Mouse (Mus musculus) hindbrain, embryonic 15.5 days (tissue): Measurements from ENCODE around the gene Fth1. TPM values are rescaled to one million over a fixed set of nuclear protein-coding genes. Genes with fewer than 3 reads are reported as not detected.

Experiments used
- ATAC-seq: fragments of 200-750 bp; cut with Nextera tagmentation; 2 replicates; pipeline ENCODE4 v1.8.0; 2017; ENCODE audit warnings: low read depth, moderate number of reproducible peaks, moderate TSS enrichment; ENCODE audit not compliant: low FRiP score
- H3K27ac ChIP-seq: fragments of 300-500 bp; sonication (generic); replicated peaks from 2 replicates; pipeline ENCODE4 v1.5.1; 2015; ENCODE audit warnings: mild to moderate bottlenecking, inconsistent platforms
- H3K27me3 ChIP-seq: fragments of 300-500 bp; sonication (generic); 2 replicates; pipeline ENCODE4 v1.6.1; 2015; ENCODE audit warnings: control low read depth, inconsistent platforms
- H3K36me3 ChIP-seq: fragments of 300-500 bp; sonication (generic); 2 replicates; pipeline ENCODE4 v1.6.1; 2015; ENCODE audit warnings: control low read depth, inconsistent platforms
- H3K4me1 ChIP-seq: fragments of 300-500 bp; sonication (generic); replicated peaks from 2 replicates; pipeline ENCODE4 v1.6.1; 2015; ENCODE audit warnings: control low read depth, inconsistent platforms
- H3K4me2 ChIP-seq: fragments of 300-500 bp; sonication (generic); 2 replicates; pipeline ENCODE4 v1.6.1; 2015; ENCODE audit warnings: moderate library complexity, mild to moderate bottlenecking, inconsistent platforms
- H3K4me3 ChIP-seq: fragments of 300-500 bp; sonication (generic); 2 replicates; pipeline ENCODE4 v1.5.1; 2015; ENCODE audit warnings: mild to moderate bottlenecking, inconsistent platforms
- H3K9ac ChIP-seq: fragments of 300-500 bp; sonication (generic); 2 replicates; pipeline ENCODE4 v1.6.1; 2015; ENCODE audit warnings: inconsistent platforms
- H3K9me3 ChIP-seq: fragments of 300-500 bp; sonication (generic); 2 replicates; pipeline ENCODE4 v1.6.1; 2016; ENCODE audit warnings: control low read depth, inconsistent platforms
- WGBS: fragments of 180-500 bp; shearing (Covaris S2); methylation state at CpG from one replicate; pipeline ENCODE4 v1.1.7; 2015; 5-methylcytosine and 5-hydroxymethylcytosine counted together
- polyA plus RNA-seq: library from polyadenylated mRNA; unstranded; fragments of >200 nt; fragmentation: Nextera tagmentation; extraction: Ambion mirVana; gene quantifications from 2 replicates; pipeline ENCODE4 v1.2.1, GENCODE M21; 2015

Gene Fth1
- polyA plus RNA-seq, 1 experiment from 2014 or later = 1,700 TPM

DNA sequence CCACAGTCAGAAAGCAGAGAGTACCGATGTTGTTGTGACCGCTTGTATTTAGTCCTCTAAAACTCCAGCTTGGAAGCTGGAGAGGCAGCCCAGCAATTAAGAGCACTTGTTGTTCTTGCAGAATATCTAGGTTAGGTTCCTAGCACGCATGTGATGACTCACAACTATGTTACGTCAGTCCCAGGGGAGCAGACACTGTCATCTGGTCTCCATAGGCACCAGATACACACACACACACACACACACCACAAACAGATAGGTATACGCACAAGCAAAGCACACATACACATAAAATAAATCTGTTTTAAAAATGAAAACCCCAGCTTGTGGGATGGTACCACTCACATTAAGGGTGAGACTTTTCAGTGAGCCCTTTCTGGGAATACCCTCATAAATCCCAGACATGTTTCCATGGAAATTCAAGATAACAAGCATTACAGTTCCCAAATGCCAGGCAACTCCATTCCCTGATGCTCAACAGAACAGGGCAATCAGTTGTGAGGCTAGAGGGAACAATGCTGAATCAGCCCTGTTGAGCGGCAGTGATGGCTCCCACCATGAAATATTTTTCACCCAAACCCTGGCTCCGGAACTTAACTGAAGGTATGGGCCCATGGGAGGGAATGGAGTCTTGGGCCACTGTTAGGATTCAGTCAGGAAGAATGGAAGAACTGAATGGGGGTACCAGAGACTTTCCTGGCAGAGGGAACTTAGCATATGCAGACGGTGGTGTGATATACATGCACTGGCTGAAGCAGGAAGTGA, 34.4 kb upstream of the Fth1 start:
- no peaks in the 10 kb centered on the region for H3K4me1 ChIP-seq
- no peak overlapping the region for H3K4me3 ChIP-seq
- no peak overlapping the region for H3K4me2 ChIP-seq
- no peaks in the 10 kb centered on the region for H3K36me3 ChIP-seq
- H3K27ac ChIP-seq = no peak overlapping the region
- WGBS = 91% methylated on average over 8 of the region's 8 CpGs
- H3K9ac ChIP-seq = no peak overlapping the region
- H3K27me3 ChIP-seq = no peaks in the 10 kb centered on the region
- no peaks in the 10 kb centered on the region for H3K9me3 ChIP-seq
- ATAC-seq = no peak

DNA sequence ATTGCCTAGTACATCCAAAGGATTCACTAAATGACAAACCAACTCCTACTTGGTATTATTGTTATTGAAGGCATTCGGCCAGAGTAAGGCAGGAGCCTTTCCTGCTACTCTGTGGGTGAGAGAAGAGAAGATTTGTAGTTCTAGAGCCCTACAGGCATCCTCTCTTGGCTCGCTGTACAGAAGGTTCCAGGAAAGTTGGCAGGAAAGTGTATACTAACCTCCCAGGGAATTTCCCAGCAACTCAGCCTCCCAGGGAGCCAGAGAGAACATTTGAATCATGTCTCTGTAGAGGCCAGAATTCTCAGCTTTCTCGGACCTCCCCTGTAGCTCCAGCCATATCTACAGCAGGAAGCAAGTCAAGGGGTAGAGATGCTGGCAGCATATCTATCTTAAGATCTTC, 33.4 kb upstream of the Fth1 start:
- Histone ChIP-seq H3K9ac (no peak overlapping the region), H3K4me3 (no peak overlapping the region), H3K36me3 (no peaks in the 10 kb centered on the region), H3K27ac (no peak overlapping the region), H3K4me2 (no peak overlapping the region), H3K9me3 (no peaks in the 10 kb centered on the region), H3K27me3 (no peaks in the 10 kb centered on the region), H3K4me1 (no peaks in the 10 kb centered on the region)
- 78% methylated on average over 3 of the region's 3 CpGs for WGBS
- ATAC-seq = no peak

DNA sequence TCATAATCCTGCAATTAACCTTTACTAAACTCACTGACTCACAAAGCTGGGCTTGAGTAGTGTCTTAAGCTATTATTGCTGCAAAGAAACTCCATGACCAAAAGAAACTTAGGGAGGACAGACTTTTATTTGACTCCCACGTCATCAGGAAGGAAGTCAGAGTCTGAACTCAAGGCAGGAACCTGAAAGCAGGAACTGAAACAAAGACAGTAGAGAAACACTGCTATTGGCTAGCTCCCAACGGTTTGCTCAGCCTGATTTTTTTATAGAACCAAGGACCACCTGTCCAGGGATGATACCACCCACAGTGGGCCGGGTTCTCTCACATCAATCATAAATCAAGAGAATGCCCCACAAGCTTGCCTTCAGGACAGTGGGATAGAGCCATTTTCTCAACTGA, 28.0 kb upstream of the Fth1 start:
- no peak overlapping the region for H3K9ac ChIP-seq
- no peaks in the 10 kb centered on the region for H3K9me3 ChIP-seq
- no peak overlapping the region for H3K27ac ChIP-seq
- no peak for ATAC-seq
- no peaks in the 10 kb centered on the region for H3K36me3 ChIP-seq
- peaks cover 11% of the 10 kb centered on the region for H3K4me1 ChIP-seq
- 80% methylated on average over 3 of the region's 3 CpGs for WGBS
- H3K4me3 ChIP-seq = no peak overlapping the region
- no peaks in the 10 kb centered on the region for H3K27me3 ChIP-seq
- H3K4me2 ChIP-seq = no peak overlapping the region

DNA sequence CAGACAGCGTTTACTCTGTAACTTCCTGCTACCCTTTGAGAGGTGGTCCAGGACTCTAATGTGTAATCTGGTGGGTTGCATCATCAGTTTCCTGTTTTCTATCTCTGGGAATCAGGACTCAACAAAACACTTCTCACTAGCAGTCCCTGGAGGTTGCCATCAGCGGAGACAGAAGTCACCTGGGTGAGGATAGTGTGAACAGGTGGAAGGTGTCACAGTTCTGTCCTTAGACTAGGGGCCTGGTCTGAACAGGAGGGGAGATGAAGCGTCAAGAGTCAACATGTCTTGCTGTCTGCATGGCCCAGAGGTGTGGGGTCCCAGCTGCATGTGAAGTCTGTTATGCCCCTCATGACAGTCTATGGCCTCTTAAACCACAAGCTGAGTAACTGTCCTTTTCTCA, 27.5 kb upstream of the Fth1 start:
- no peak for ATAC-seq

DNA sequence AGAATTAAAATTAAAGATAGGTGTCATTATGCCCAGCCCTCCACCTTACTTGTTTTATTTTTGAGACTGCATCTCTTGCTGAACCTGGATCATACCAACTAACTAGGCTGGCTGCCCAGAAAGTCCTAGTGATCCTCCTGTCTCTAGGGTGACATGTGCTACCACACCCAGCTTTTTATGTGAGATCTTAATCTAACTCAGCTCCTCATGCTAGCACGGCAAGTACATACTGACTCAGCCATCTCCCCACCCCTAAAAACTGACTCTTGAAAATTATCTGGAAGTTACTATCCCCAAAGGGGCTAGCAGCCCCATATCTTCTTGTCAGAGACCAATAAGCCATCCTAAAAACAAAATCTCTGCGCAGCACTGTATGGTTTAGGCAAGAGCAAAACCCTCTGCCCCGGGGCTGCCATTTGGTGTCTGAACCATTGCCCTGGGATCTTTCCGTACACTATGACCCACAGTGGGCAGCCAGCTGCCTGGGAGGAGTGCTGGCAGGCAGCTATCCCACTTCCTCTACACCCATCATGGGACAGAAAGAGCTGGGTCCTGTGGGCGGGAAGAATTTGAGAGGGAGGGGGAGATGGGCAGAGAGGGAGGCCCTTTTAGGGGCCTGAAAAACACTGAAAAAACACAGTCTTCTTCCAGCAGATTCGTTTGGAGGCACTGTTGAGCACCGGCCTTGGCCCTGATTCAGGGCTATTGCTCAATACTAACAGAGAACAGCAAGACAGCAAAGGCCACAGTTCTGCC, 26.2 kb upstream of the Fth1 start:
- 44% methylated on average over 7 of the region's 7 CpGs for WGBS
- Histone ChIP-seq H3K9me3 (no peaks in the 10 kb centered on the region), H3K4me2 (peak overlapping the region; percentile 13; the same call in 1 of the 2 replicates), H3K36me3 (no peaks in the 10 kb centered on the region), H3K27me3 (no peaks in the 10 kb centered on the region), H3K27ac (peak overlapping the region; percentile 66), H3K4me1 (peaks cover 11% of the 10 kb centered on the region), H3K4me3 (no peak overlapping the region), H3K9ac (no peak overlapping the region)
- peak; percentile 66; the same call in 1 of the 2 replicates for ATAC-seq

More for the DNA sequence above, 27.5 kb upstream of the Fth1 start:
- H3K9ac ChIP-seq = no peak overlapping the region
- no peaks in the 10 kb centered on the region for H3K36me3 ChIP-seq
- H3K4me2 ChIP-seq = no peak overlapping the region
- 89% methylated on average over 3 of the region's 3 CpGs for WGBS
- H3K27ac ChIP-seq = no peak overlapping the region
- H3K27me3 ChIP-seq = no peaks in the 10 kb centered on the region
- H3K4me3 ChIP-seq = no peak overlapping the region
- H3K4me1 ChIP-seq = peaks cover 11% of the 10 kb centered on the region
- H3K9me3 ChIP-seq = no peaks in the 10 kb centered on the region

DNA sequence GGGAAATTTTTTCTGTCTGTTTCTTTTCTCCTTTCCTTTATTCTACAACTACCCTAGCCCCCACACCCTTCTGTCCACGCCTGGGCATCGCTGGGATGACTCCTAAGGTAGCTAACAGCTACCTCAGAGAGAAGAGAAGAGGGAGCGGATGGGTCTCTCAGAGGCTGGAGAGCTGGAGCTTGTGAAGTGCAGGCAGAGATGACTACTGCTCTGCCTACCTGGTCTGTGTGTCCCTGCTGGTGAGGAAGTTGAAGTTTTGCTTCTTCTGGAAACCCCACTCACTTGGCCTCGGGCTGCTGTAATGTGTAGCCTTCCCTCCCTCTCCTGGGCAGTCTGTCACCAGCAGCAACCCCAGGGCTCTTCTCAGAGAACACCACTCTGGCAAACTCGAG, 25.6 kb upstream of the Fth1 start:
- no peak overlapping the region for H3K4me3 ChIP-seq
- H3K36me3 ChIP-seq = no peaks in the 10 kb centered on the region
- no peak overlapping the region for H3K9ac ChIP-seq
- ATAC-seq = no peak
- peak overlapping the region; percentile 13; the same call in 1 of the 2 replicates for H3K4me2 ChIP-seq
- H3K27ac ChIP-seq = peak overlapping the region; percentile 66; the same call in 1 of the 2 replicates
- no peaks in the 10 kb centered on the region for H3K9me3 ChIP-seq
- no peaks in the 10 kb centered on the region for H3K27me3 ChIP-seq
- H3K4me1 ChIP-seq = peaks cover 11% of the 10 kb centered on the region
- 48% methylated on average over 5 of the region's 5 CpGs for WGBS

DNA sequence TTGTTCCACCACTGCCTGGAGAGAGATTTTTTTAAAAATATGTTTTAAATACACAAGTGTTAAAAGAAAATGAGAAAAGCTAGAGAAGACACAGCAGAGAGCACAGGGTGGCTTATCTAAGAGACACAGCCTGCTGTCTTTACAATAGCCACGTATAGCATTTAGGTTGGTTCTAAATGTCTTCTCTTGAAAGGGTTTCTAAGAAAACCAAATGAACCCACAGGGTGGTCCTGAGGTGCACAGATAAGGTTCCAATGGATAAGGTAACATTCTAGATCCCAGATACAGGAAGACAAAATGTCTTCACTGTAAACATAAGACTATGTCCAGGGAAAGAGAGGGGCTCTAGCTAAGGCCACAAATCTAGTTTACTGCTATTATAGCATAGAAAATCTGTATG, 25.0 kb upstream of the Fth1 start:
- no peak overlapping the region for H3K4me2 ChIP-seq
- 81% methylated on average over 1 of the region's 1 CpGs for WGBS
- ATAC-seq = no peak

DNA sequence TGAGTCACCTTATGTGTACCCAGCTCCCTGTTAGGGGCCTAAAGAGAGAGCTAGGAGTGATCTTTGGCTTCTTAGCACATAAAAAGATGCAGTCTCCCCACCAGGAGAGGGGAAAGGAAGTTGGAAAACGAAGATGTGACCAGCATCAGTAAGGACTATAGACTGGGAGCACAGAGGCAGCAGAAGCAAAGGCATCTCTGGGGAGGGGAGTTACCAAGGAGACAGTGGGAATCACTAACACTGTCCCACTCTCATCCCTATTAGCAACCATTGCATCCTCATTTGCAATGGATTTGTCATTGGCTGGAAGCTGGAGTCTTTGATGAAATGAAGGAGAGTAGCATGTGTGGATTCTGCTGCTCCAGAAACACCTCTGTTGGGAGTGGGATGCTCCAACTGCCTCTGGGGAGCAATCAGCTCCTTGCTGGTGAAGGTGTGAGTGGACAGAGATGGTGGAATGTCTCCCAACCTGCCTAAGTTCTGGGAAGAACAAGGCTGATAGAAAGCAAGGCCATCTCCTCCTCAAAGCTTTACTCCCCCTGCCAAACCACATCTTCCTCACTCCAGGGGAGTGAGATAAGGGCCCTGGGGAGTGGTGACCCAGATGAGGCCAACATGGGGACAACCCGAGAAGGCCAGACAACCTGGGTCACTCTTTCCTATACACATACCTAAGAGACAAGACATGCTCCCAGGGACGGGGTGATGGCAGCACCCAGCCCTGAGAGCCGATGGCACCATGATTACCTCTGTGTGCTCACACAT, 23.6 kb upstream of the Fth1 start:
- H3K9me3 ChIP-seq = no peaks in the 10 kb centered on the region
- H3K4me3 ChIP-seq = no peak overlapping the region
- peaks cover 11% of the 10 kb centered on the region for H3K4me1 ChIP-seq
- H3K27ac ChIP-seq = no peak overlapping the region
- no peak overlapping the region for H3K9ac ChIP-seq
- H3K4me2 ChIP-seq = no peak overlapping the region
- 76% methylated on average over 4 of the region's 4 CpGs for WGBS
- ATAC-seq = no peak
- H3K27me3 ChIP-seq = no peaks in the 10 kb centered on the region
- H3K36me3 ChIP-seq = no peaks in the 10 kb centered on the region

More for the DNA sequence above, 25.0 kb upstream of the Fth1 start:
- H3K36me3 ChIP-seq = no peaks in the 10 kb centered on the region
- no peaks in the 10 kb centered on the region for H3K9me3 ChIP-seq
- no peak overlapping the region for H3K4me3 ChIP-seq
- H3K27ac ChIP-seq = no peak overlapping the region
- no peaks in the 10 kb centered on the region for H3K27me3 ChIP-seq
- peaks cover 11% of the 10 kb centered on the region for H3K4me1 ChIP-seq
- no peak overlapping the region for H3K9ac ChIP-seq

DNA sequence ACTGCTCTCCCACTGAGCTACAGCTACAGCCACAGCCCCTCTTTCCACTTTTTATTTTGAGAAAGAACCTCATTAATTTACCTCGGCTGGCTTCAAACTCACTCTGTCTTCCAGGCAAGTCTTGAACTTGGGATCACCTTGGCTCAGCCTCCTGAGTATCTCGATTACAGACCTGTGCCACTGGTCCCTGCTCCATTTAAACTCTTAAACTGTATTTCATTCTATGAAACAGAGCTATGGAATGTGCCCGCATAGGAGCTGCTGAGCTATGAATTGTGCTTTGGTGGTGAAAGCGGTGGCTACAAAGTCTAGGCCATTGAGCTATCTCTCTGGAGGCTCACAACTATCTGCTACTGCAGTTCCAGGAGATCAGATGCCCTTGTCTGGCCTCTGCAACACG, 22.4 kb upstream of the Fth1 start:
- Histone ChIP-seq H3K36me3 (no peaks in the 10 kb centered on the region), H3K9me3 (no peaks in the 10 kb centered on the region), H3K4me1 (peaks cover 11% of the 10 kb centered on the region), H3K4me2 (no peak overlapping the region), H3K27ac (no peak overlapping the region), H3K9ac (no peak overlapping the region), H3K4me3 (no peak overlapping the region), H3K27me3 (no peaks in the 10 kb centered on the region)
- no peak for ATAC-seq
- 89% methylated on average over 5 of the region's 5 CpGs for WGBS

DNA sequence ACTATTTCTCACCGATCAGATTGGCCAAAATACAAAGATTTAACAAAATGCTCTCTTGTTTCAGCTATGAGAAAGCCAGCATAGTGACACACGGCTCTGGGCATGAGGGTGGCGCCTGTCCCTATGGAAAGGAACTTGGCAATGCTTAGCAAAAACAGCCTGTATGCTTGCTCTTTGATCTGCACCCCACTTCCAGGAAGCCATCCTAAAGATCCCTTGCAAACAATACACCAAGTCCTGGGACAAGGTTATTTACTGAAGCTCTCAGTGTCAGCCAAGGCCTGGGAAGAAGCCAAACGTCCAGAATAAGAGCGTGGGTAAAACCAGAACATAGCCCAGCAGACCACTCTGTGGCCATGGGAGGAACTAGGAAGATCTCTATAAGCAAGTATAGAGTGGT, 19.6 kb upstream of the Fth1 start:
- 72% methylated on average over 5 of the region's 5 CpGs for WGBS
- Histone ChIP-seq H3K36me3 (no peaks in the 10 kb centered on the region), H3K27ac (no peak overlapping the region), H3K9ac (no peak overlapping the region), H3K4me3 (no peak overlapping the region), H3K27me3 (no peaks in the 10 kb centered on the region), H3K4me2 (no peak overlapping the region), H3K4me1 (no peaks in the 10 kb centered on the region), H3K9me3 (no peaks in the 10 kb centered on the region)
- no peak for ATAC-seq

DNA sequence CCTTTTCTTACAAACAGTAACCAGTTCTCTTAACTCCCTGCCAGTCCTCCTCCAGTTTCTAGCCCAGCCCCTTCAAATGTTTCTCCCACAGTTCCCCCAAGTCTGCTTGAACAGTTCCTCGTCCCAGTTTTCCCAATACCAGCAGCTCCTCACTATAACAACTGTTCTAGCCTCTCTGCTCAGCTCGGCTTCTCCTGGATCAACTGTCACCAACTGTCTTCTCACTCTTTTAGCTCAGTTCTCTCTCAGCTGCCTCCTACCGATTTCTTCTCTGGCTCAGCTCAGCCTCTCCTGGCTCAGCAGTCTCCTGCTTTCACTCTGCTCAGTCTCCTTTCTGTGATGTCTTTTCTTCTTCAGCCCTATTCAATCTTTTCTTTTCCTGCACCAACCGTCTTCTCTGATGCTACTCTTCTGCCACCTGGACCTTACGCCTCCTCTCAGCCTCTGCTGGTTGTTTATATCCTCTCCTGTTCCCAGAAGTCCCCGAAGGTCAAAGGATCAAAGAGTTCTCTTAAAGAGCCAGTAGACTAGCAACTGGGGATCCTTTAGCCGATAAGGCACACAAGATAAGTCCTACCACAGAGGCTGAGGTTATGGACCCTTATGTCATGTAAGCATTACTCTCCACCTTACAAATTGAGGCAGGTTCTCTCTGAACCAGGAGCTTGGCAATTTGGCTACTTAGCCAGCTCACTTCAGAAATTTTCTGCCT, 16.0 kb upstream of the Fth1 start:
- no peak overlapping the region for H3K27ac ChIP-seq
- no peak overlapping the region for H3K4me2 ChIP-seq
- no peaks in the 10 kb centered on the region for H3K36me3 ChIP-seq
- no peak for ATAC-seq
- no peaks in the 10 kb centered on the region for H3K27me3 ChIP-seq
- H3K4me3 ChIP-seq = no peak overlapping the region
- no peak overlapping the region for H3K9ac ChIP-seq
- H3K9me3 ChIP-seq = no peaks in the 10 kb centered on the region
- no peaks in the 10 kb centered on the region for H3K4me1 ChIP-seq
- WGBS = 29% methylated on average over 7 of the region's 7 CpGs
